Mouse (Mus musculus) forebrain, embryonic 15.5 days (tissue): ENCODE measurements around the gene Ddx39b. TPM values are rescaled to one million over a fixed set of nuclear protein-coding genes. Genes with fewer than 3 reads are reported as not detected.

ENCODE experiments used
- ATAC-seq: fragments of 200-750 bp; cut with Nextera tagmentation; replicated peaks from 2 replicates; pipeline ENCODE4 v1.8.0; 2017; ENCODE audit warnings: mild to moderate bottlenecking, moderate TSS enrichment, moderate library complexity
- H3K27ac ChIP-seq: fragments of 300-500 bp; sonication (generic); replicated peaks from 2 replicates; pipeline ENCODE4 v1.5.1; 2015; ENCODE audit warnings: mild to moderate bottlenecking, inconsistent platforms
- H3K27me3 ChIP-seq: fragments of 300-500 bp; sonication (generic); 2 replicates; pipeline ENCODE4 v1.6.1; 2015; ENCODE audit warnings: inconsistent platforms
- H3K36me3 ChIP-seq: fragments of 300-500 bp; sonication (generic); 2 replicates; pipeline ENCODE4 v1.6.1; 2015; ENCODE audit warnings: mild to moderate bottlenecking, inconsistent platforms
- H3K4me1 ChIP-seq: fragments of 300-500 bp; sonication (generic); 2 replicates; pipeline ENCODE4 v1.6.1; 2015; ENCODE audit warnings: inconsistent platforms
- H3K4me2 ChIP-seq: fragments of 300-500 bp; sonication (generic); replicated peaks from 2 replicates; pipeline ENCODE4 v1.6.1; 2015; ENCODE audit warnings: mild to moderate bottlenecking, inconsistent platforms
- H3K4me3 ChIP-seq: fragments of 300-500 bp; sonication (generic); 2 replicates; pipeline ENCODE4 v1.5.1; 2015; ENCODE audit warnings: mild to moderate bottlenecking, inconsistent platforms
- H3K9ac ChIP-seq: fragments of 300-500 bp; sonication (generic); replicated peaks from 2 replicates; pipeline ENCODE4 v1.6.1; 2015; ENCODE audit warnings: mild to moderate bottlenecking, inconsistent platforms
- H3K9me3 ChIP-seq: fragments of 300-500 bp; sonication (generic); 2 replicates; pipeline ENCODE4 v1.6.1; 2016; ENCODE audit warnings: inconsistent platforms
- WGBS: fragments of 180-500 bp; shearing (Covaris S2); methylation state at CpG from one replicate; pipeline ENCODE4 v1.1.7; 2015; ENCODE audit warnings: mixed read lengths; 5-methylcytosine and 5-hydroxymethylcytosine counted together
- polyA plus RNA-seq: library from polyadenylated mRNA; unstranded; fragments of >200 nt; fragmentation: Nextera tagmentation; extraction: Ambion mirVana; gene quantifications from 2 replicates; pipeline ENCODE4 v1.2.1, GENCODE M21; 2015

Ddx39b gene
- polyA plus RNA-seq, 1 experiment from 2014 or later: 478 TPM

DNA sequence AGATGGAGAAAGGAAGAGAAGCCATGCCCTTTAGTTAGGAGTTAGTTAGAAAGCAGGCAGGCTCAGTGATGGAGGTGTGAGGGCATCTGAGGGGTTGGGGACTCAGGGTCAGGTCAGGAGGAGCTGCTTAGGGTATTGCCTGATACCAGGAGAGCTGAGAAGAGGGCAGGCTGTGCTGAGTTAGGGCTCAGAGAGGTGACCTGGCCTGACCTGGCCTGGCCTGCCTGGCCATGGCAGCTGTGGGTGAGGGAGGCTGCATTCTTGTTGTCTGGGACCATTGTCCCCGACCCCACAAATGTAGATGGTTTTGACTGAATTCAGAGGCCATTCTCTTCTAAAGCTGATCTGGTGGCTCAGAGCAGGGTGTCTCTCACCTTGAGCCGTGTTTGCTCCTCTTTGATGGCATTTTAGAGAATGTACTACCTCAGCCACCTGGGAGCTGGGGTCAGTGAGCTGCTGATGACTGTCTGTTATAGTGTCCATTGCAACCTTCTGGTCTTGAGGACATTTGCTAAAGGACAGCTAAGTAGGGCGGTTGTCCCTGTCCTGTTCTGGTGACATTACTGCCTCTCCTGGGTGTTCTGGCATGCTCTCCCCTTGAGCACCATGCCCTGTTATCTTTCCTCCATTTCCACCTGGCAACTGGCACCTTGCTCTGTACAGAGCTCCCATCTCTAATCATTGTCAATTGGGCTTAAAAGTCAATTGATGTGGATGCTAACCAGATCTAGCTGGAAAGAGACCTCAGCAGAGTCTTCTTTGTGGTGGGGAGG is 9.0 kb downstream of the Ddx39b start:
- H3K4me2 ChIP-seq: no peak overlapping the region
- peaks cover 87% of the 10 kb centered on the region for H3K36me3 ChIP-seq
- H3K9me3 ChIP-seq: no peaks in the 10 kb centered on the region
- H3K27me3 ChIP-seq: no peaks in the 10 kb centered on the region
- WGBS: 95% methylated on average over 3 of the region's 3 CpGs
- no peak for ATAC-seq
- no peak overlapping the region for H3K9ac ChIP-seq
- H3K27ac ChIP-seq: no peak overlapping the region
- H3K4me1 ChIP-seq: peaks cover 19% of the 10 kb centered on the region
- no peak overlapping the region for H3K4me3 ChIP-seq

GRCm38 (mm10) chr17:35251162-35251719 is 9.7 kb downstream of the Ddx39b start:
- Histone ChIP-seq H3K27me3 (no peaks in the 10 kb centered on the region), H3K4me3 (no peak overlapping the region), H3K9me3 (no peaks in the 10 kb centered on the region), H3K4me2 (no peak overlapping the region), H3K4me1 (peaks cover 12% of the 10 kb centered on the region), H3K36me3 (peaks cover 81% of the 10 kb centered on the region), H3K9ac (no peak overlapping the region), H3K27ac (no peak overlapping the region)
- 81% methylated on average over 15 of the region's 15 CpGs for WGBS
- ATAC-seq: 0 out of 2 replicates have a peak, but pooled peaks have one; percentile 8

DNA sequence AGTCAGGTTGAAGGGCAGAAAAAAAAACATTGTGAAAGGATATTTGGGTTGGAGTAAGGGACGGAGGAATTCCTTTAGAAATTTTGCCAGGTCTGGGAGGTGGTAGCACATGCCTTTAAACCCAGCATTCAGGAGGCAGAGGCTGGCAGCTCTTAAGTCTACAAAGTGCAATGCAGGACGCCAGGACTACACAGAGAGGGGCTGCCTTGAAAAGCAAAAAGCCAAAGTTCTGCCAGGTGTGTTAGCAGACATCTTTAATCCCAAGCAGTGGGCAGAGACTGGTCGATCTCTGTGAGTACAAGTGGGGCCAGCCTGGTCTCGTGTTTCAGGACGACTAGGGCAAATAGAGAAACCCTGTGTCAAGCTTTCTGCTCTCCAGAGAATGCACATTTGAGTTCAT is 10.4 kb downstream of the Ddx39b start:
- Histone ChIP-seq H3K4me1 (peaks cover 4% of the 10 kb centered on the region), H3K36me3 (peaks cover 74% of the 10 kb centered on the region), H3K9me3 (no peaks in the 10 kb centered on the region), H3K27ac (no peak overlapping the region), H3K4me3 (no peak overlapping the region), H3K4me2 (no peak overlapping the region), H3K9ac (no peak overlapping the region), H3K27me3 (no peaks in the 10 kb centered on the region)
- ATAC-seq: no peak
- WGBS: 79% methylated on average over 5 of the region's 5 CpGs

GRCm38 (mm10) chr17:35252619-35253292 is 11.2 kb downstream of the Ddx39b start:
- H3K4me1 ChIP-seq: 0 out of 2 replicates have a peak, but pooled peaks cover under 1% of the 10 kb centered on the region
- ATAC-seq: no peak
- no peak overlapping the region for H3K9ac ChIP-seq
- peaks cover 66% of the 10 kb centered on the region for H3K36me3 ChIP-seq
- no peak overlapping the region for H3K27ac ChIP-seq
- no peaks in the 10 kb centered on the region for H3K27me3 ChIP-seq
- H3K4me2 ChIP-seq: no peak overlapping the region
- 84% methylated on average over 18 of the region's 18 CpGs for WGBS
- H3K4me3 ChIP-seq: no peak overlapping the region
- H3K9me3 ChIP-seq: no peaks in the 10 kb centered on the region

GRCm38 (mm10) chr17:35253293-35254093 is 11.9 kb downstream of the Ddx39b start:
- Histone ChIP-seq H3K27ac (no peak overlapping the region), H3K36me3 (peaks cover 59% of the 10 kb centered on the region), H3K4me3 (no peak overlapping the region), H3K4me1 (0 out of 2 replicates have a peak, but pooled peaks cover 4% of the 10 kb centered on the region), H3K27me3 (no peaks in the 10 kb centered on the region), H3K9ac (no peak overlapping the region), H3K4me2 (no peak overlapping the region), H3K9me3 (no peaks in the 10 kb centered on the region)
- 84% methylated on average over 32 of the region's 32 CpGs for WGBS
- peak; percentile 3; the same call in 1 of the 2 replicates for ATAC-seq

DNA sequence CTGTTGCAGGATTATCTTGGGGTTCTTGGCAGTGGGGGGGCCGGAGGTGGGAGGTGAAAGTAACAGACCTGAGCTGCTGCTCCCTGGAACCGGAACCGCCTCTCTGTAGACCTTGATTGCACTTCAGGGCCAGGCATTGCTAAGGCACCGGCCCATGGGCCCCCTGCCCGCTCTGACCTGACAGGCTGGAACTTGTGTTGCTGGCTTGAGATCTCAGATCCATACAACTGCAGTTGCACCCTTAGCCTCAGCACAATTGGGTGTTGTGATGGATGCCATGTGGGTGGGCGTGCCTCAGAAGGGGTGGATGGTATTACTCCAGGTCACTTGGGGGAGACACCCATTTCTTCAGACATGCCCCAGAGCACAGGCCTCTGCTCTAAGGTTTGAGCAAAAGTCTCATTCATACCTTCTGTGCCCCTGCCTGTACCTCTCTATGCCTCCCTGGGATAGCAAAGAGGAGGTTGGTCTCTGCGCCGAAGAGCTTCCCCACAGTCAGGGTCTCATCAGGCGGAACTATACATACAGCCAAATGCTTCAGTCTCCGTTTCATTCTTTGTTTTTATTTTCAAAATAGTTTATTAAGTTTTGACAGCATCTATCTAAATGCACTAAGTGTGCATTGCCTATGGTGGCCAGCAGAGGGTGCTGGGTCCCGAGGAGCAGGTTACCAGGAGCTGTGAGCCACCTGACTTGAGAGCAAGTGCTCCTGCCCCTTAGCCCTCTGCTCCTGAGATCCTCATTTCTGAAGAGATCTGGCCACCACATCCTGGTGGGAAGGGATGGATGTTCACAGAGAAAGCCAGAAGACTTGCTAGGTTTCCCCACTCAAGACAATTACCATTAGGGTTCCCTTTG is 12.9 kb downstream of the Ddx39b start:
- H3K27me3 ChIP-seq: no peaks in the 10 kb centered on the region
- H3K9me3 ChIP-seq: no peaks in the 10 kb centered on the region
- no peak overlapping the region for H3K9ac ChIP-seq
- H3K27ac ChIP-seq: no peak overlapping the region
- peak; percentile 29 for ATAC-seq
- H3K4me1 ChIP-seq: 0 out of 2 replicates have a peak, but pooled peaks cover 4% of the 10 kb centered on the region
- H3K36me3 ChIP-seq: peaks cover 49% of the 10 kb centered on the region
- WGBS: 52% methylated on average over 11 of the region's 11 CpGs
- H3K4me2 ChIP-seq: no peak overlapping the region
- H3K4me3 ChIP-seq: no peak overlapping the region

DNA sequence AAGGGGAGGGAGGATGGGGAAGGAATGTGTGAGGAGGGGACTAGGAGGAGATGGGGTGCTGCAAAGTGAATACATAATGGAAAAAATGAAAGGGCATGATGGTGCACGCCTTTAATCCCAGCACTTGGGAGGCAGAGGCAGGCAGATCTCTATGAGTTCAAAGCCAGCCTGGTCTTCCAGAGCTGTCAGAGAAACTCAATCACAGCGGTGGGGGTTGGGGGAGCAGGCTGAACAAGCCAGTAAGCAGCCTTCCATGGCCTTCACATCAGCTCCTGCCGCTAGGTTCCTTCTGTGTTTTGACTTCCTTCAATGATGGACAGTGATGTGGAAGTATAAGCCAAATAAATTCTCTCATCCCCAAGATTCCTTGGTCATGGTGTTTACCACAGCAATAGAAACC is 13.8 kb downstream of the Ddx39b start:
- no peaks in the 10 kb centered on the region for H3K9me3 ChIP-seq
- H3K36me3 ChIP-seq: peaks cover 41% of the 10 kb centered on the region
- no peak overlapping the region for H3K4me3 ChIP-seq
- WGBS: 69% methylated on average over 3 of the region's 3 CpGs
- H3K9ac ChIP-seq: no peak overlapping the region
- H3K27ac ChIP-seq: no peak overlapping the region
- H3K4me2 ChIP-seq: no peak overlapping the region
- ATAC-seq: no peak
- no peaks in the 10 kb centered on the region for H3K27me3 ChIP-seq
- H3K4me1 ChIP-seq: 0 out of 2 replicates have a peak, but pooled peaks cover 4% of the 10 kb centered on the region

DNA sequence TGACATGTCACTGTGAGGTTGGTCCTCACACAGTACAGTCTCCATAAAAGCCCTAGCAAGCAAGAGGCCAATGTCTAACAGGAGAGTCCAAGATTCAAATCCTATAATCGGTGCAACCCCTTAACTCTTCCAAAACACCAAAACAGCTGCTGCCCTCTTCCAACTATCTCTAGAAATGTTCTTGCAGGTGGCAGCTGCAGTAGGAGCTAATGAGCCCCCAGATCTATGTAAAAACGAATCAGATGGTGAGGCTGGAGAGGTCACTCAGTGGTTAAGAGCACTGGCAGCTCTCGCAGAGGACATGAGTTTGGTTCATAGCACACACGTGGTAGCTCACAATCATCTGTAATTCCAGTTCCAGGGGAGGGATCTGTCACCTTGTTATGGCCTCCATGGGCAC is 14.2 kb downstream of the Ddx39b start:
- Histone ChIP-seq H3K4me2 (no peak overlapping the region), H3K4me3 (no peak overlapping the region), H3K9ac (no peak overlapping the region), H3K9me3 (no peaks in the 10 kb centered on the region), H3K36me3 (peaks cover 37% of the 10 kb centered on the region), H3K4me1 (0 out of 2 replicates have a peak, but pooled peaks cover 4% of the 10 kb centered on the region), H3K27ac (no peak overlapping the region), H3K27me3 (no peaks in the 10 kb centered on the region)
- whole genome bisulfite sequencing: 64% methylated on average over 4 of the region's 4 CpGs
- ATAC-seq: no peak

- Histone ChIP-seq H3K4me1 (0 out of 2 replicates have a peak, but pooled peaks cover 4% of the 10 kb centered on the region), H3K27me3 (no peaks in the 10 kb centered on the region), H3K27ac (no peak overlapping the region), H3K4me2 (no peak overlapping the region), H3K4me3 (no peak overlapping the region), H3K9me3 (no peaks in the 10 kb centered on the region), H3K36me3 (peaks cover 22% of the 10 kb centered on the region), H3K9ac (no peak overlapping the region)
- ATAC-seq: no peak
- 70% methylated on average over 1 of the region's 1 CpGs for WGBS
Measured at GRCm38 (mm10) chr17:35257378-35257777, 15.8 kb downstream of the Ddx39b start.

DNA sequence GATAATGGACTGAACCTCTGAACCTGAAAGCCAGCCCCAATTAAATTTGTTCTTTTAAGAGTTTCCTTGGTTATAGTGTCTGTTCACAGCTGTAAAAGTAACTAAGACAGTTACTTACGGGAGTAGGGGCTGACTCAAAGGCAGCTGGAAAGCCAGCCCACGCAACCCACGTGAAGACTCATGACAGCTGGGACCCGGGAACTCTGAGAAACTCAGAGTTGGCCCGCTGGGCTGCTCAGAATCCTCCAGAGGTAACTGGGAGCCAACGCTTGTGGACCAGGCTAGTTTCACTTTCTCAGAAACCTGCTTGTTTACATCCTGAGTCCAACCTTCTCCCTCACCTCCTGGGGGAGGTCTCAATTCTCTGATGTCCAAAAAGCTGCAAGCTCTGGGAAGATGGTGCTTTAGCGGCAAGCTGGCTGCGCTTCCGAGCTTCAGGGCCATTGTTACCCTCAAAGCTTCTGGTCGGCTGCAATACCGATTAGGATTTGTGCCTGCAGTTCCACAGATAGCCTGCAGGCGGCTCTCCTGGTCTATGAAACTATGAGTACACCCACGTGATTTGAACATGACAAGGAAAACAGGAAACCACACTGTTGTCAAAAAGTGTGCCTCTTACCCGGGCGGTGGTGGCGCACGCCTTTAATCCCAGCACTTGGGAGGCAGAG is 16.4 kb downstream of the Ddx39b start:
- no peaks in the 10 kb centered on the region for H3K27me3 ChIP-seq
- peaks cover 16% of the 10 kb centered on the region for H3K36me3 ChIP-seq
- H3K9me3 ChIP-seq: no peaks in the 10 kb centered on the region
- peak overlapping the region; percentile 19 for H3K4me3 ChIP-seq
- no peak overlapping the region for H3K27ac ChIP-seq
- no peak for ATAC-seq
- H3K4me2 ChIP-seq: peak overlapping the region; percentile 36
- peak overlapping the region; percentile 36; the same call in 1 of the 2 replicates for H3K9ac ChIP-seq
- 9% methylated on average over 17 of the region's 17 CpGs for WGBS
- 0 out of 2 replicates have a peak, but pooled peaks cover 4% of the 10 kb centered on the region for H3K4me1 ChIP-seq
